Mouse (Mus musculus) intestine, embryonic 15.5 days (tissue): ENCODE measurements around the gene Sdhaf3. TPM values are rescaled to one million over a fixed set of nuclear protein-coding genes. Genes with fewer than 3 reads are reported as not detected.

Experiments
- ATAC-seq: fragments of 200-750 bp; cut with Nextera tagmentation; 2 replicates; pipeline ENCODE4 v1.8.0; 2017; ENCODE audit warnings: moderate TSS enrichment, moderate library complexity
- H3K27ac ChIP-seq: fragments of 300-500 bp; sonication (generic); 2 replicates; pipeline ENCODE4 v1.5.1; 2015; ENCODE audit warnings: mild to moderate bottlenecking, inconsistent platforms
- H3K27me3 ChIP-seq: fragments of 300-500 bp; sonication (generic); replicated peaks from 2 replicates; pipeline ENCODE4 v1.6.1; 2015; ENCODE audit warnings: inconsistent platforms
- H3K36me3 ChIP-seq: fragments of 300-500 bp; sonication (generic); 2 replicates; pipeline ENCODE4 v1.6.1; 2015; ENCODE audit warnings: inconsistent platforms
- H3K4me1 ChIP-seq: fragments of 300-500 bp; sonication (generic); replicated peaks from 2 replicates; pipeline ENCODE4 v1.6.1; 2015; ENCODE audit warnings: inconsistent platforms
- H3K4me2 ChIP-seq: fragments of 300-500 bp; sonication (generic); replicated peaks from 2 replicates; pipeline ENCODE4 v1.6.1; 2015; ENCODE audit warnings: mild to moderate bottlenecking, inconsistent platforms
- H3K4me3 ChIP-seq: fragments of 300-500 bp; sonication (generic); replicated peaks from 2 replicates; pipeline ENCODE4 v1.5.1; 2015; ENCODE audit warnings: inconsistent platforms
- H3K9ac ChIP-seq: fragments of 300-500 bp; sonication (generic); 2 replicates; pipeline ENCODE4 v1.6.1; 2015; ENCODE audit warnings: inconsistent platforms
- H3K9me3 ChIP-seq: fragments of 300-500 bp; sonication (generic); 2 replicates; pipeline ENCODE4 v1.6.1; 2016; ENCODE audit warnings: inconsistent platforms
- WGBS: fragments of 180-500 bp; shearing (Covaris S2); methylation state at CpG from one replicate; pipeline ENCODE4 v1.1.7; 2015; 5-methylcytosine and 5-hydroxymethylcytosine counted together
- polyA plus RNA-seq: library from polyadenylated mRNA; unstranded; fragments of >200 nt; fragmentation: Nextera tagmentation; extraction: Ambion mirVana; gene quantifications from 2 replicates; pipeline ENCODE4 v1.2.1, GENCODE M21; 2015

Sdhaf3 gene
- polyA plus RNA-seq, 1 experiment from 2014 or later, result 5.8 TPM

- 81% methylated on average over 5 of the region's 5 CpGs for WGBS
- H3K4me1 ChIP-seq, result no peaks in the 10 kb centered on the region
- ATAC-seq, result no peak
- H3K27ac ChIP-seq, result no peak overlapping the region
- no peak overlapping the region for H3K9ac ChIP-seq
- no peaks in the 10 kb centered on the region for H3K9me3 ChIP-seq
- no peaks in the 10 kb centered on the region for H3K27me3 ChIP-seq
- H3K4me2 ChIP-seq, result no peak overlapping the region
- no peaks in the 10 kb centered on the region for H3K36me3 ChIP-seq
- no peak overlapping the region for H3K4me3 ChIP-seq
Observed at GRCm38 (mm10) chr6:7082467-7083259, 126.9 kb downstream of the Sdhaf3 start.

- ATAC-seq, result no peak
- no peak overlapping the region for H3K4me2 ChIP-seq
- no peaks in the 10 kb centered on the region for H3K4me1 ChIP-seq
- 94% methylated on average over 4 of the region's 4 CpGs for WGBS
- no peak overlapping the region for H3K9ac ChIP-seq
- no peaks in the 10 kb centered on the region for H3K9me3 ChIP-seq
- no peak overlapping the region for H3K27ac ChIP-seq
- H3K4me3 ChIP-seq, result no peak overlapping the region
- H3K36me3 ChIP-seq, result no peaks in the 10 kb centered on the region
- H3K27me3 ChIP-seq, result no peaks in the 10 kb centered on the region
Observed at GRCm38 (mm10) chr6:7083661-7084060, 127.9 kb downstream of the Sdhaf3 start.

GRCm38 (mm10) chr6:7084370-7084769, 128.6 kb downstream of the Sdhaf3 start:
- no peaks in the 10 kb centered on the region for H3K36me3 ChIP-seq
- H3K27me3 ChIP-seq, result no peaks in the 10 kb centered on the region
- no peak overlapping the region for H3K9ac ChIP-seq
- no peak overlapping the region for H3K4me2 ChIP-seq
- no peak overlapping the region for H3K4me3 ChIP-seq
- no peak for ATAC-seq
- no peaks in the 10 kb centered on the region for H3K9me3 ChIP-seq
- no peak overlapping the region for H3K27ac ChIP-seq
- WGBS, result 77% methylated on average over 2 of the region's 2 CpGs
- no peaks in the 10 kb centered on the region for H3K4me1 ChIP-seq

GRCm38 (mm10) chr6:7085506-7085905, 129.7 kb downstream of the Sdhaf3 start:
- WGBS, result 71% methylated on average over 2 of the region's 2 CpGs

DNA sequence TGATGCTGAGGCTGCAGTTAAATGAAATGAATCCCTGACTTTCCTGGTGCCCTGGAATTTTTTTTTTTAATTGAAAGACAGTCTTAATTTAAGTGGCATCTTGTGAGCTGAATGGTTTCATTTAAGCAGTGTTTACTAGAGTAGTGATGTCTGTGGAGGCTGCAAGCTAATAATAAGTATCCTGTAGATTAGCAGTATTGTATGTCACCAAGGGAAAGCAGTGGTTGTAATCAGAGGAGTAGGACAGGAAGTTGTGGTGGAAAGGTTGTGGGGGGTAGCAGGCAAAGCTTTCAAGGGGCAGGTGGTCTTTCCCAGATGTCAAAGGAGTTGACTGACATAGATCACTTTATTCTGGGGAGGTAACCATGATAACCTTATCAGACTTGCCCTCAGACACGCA, 136.3 kb downstream of the Sdhaf3 start:
- Histone ChIP-seq H3K4me3 (no peak overlapping the region), H3K27ac (no peak overlapping the region), H3K36me3 (no peaks in the 10 kb centered on the region), H3K27me3 (no peaks in the 10 kb centered on the region), H3K9me3 (no peaks in the 10 kb centered on the region), H3K4me2 (no peak overlapping the region), H3K9ac (no peak overlapping the region), H3K4me1 (no peaks in the 10 kb centered on the region)
- WGBS, result 73% methylated on average over 1 of the region's 1 CpGs
- no peak for ATAC-seq

More at GRCm38 (mm10) chr6:7085506-7085905, 129.7 kb downstream of the Sdhaf3 start:
- Histone ChIP-seq H3K9ac (no peak overlapping the region), H3K27ac (no peak overlapping the region), H3K4me2 (no peak overlapping the region), H3K9me3 (no peaks in the 10 kb centered on the region), H3K4me3 (no peak overlapping the region), H3K4me1 (no peaks in the 10 kb centered on the region), H3K27me3 (no peaks in the 10 kb centered on the region), H3K36me3 (no peaks in the 10 kb centered on the region)
- no peak for ATAC-seq

Other genes with a start within 250 kb of the Sdhaf3 start
- 0.16 TPM in 1 of 2 replicates, not detected in the other for gene Dlx6, start 92.7 kb upstream of the Sdhaf3 start, polyA plus RNA-seq
- gene Dlx5, start 73.9 kb upstream of the Sdhaf3 start, polyA plus RNA-seq, result 1.5 and 2.1 TPM in 2 replicates